In the genomic region with DNA sequence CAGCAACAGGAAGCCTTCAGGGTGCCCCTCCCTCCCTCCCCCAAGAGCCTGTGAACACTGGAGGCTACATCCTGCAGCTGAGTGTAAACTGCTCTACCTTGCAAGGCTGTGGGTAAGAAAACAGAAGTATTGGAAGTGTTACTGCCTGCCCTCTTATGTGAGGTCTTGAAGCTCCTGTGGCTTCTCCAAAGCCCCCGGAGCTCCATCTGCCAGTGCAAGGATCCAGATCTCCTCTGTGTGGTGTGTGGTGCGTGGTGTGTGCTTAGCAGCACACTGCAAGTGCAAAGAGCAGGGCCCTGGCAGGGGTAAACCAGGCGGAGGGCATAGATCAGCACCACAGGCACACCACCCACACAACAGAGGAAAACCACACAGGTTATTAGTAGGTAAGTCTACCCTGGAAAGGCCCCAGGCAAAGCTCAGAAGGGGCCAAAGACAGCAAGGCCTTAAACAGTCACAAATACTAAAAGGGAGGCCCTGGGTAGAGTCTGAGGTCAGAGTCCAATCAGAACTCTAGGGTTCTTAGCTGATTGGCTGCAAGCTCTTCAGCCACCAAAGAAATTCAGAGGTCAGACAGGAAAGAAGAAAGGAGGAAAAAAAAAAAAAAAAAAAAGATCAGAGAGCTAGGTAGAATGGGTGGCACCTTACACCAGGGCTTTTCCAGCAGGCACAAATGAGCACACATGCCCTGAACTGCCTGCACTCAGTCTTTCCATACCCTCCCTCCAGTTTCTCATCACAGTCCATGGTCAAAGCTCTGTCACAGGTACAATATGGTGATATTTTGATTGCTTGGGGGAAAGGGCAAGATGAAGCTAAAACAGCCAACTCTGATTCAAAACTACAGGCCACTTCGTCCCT, we compare ENCODE assay signal across 7 mouse cellular contexts. TPM values are rescaled to one million over a fixed set of nuclear protein-coding genes. Genes with fewer than 3 reads are reported as not detected.
DNase-seq lines count a peak whose midpoint lies in the region; ATAC-seq and TF ChIP-seq lines count a peak whose summit lies in the region.

No protein-coding gene starts in this region.

- H3K9me3 ChIP-seq in forebrain, embryonic 15.5 days: no peaks in the 10 kb centered on the region

- H3K36me3 ChIP-seq in C2C12 (ENCODE audit: control insufficient read depth, insufficient read depth): peaks cover 3% of the 10 kb centered on the region
- H3K36me3 ChIP-seq in forebrain, embryonic 15.5 days: no peaks in the 10 kb centered on the region

- no peaks in the 10 kb centered on the region for H3K27me3 ChIP-seq in C2C12 (ENCODE audit: control insufficient read depth, insufficient read depth, insufficient read length)
- H3K27me3 ChIP-seq in forebrain, embryonic 15.5 days: peaks cover 6% of the 10 kb centered on the region; the same call in 1 of the 2 replicates

- H3K4me2 ChIP-seq in forebrain, embryonic 15.5 days (replicated peaks): peak overlapping the region; percentile 89

- peaks cover 27% of the 10 kb centered on the region for H3K79me3 ChIP-seq in C2C12 (ENCODE audit: low read depth)

- TF ChIP-seq CTCF in C2C12 (IDR thresholded peaks at IDR 0.05; ENCODE audit: control insufficient read depth, insufficient read depth, insufficient read length): no peak
- no peak for TF ChIP-seq CTCF in olfactory bulb, adult 2 months (IDR thresholded peaks at IDR 0.05; ENCODE audit: insufficient read depth, low read depth, low read length)

- H3K27ac ChIP-seq in forebrain, embryonic 15.5 days (replicated peaks): no peak overlapping the region
- H3K27ac ChIP-seq in olfactory bulb, adult 2 months (ENCODE audit: insufficient read depth, low read depth, low read length): peak overlapping the region; percentile 66

- H3K4me3 ChIP-seq in C2C12 (ENCODE audit: insufficient read depth, poor library complexity, severe bottlenecking): peak overlapping the region; percentile 84
- peak overlapping the region; percentile 92 for H3K4me3 ChIP-seq in forebrain, embryonic 15.5 days
- peak overlapping the region; percentile 67 for H3K4me3 ChIP-seq in olfactory bulb, adult 2 months (ENCODE audit: insufficient read depth, low read depth, low read length)

- peaks cover 33% of the 10 kb centered on the region for H3K4me1 ChIP-seq in forebrain, embryonic 15.5 days
- peaks cover 48% of the 10 kb centered on the region for H3K4me1 ChIP-seq in olfactory bulb, adult 2 months (ENCODE audit: control insufficient read depth, insufficient read depth, low read length)

- ATAC-seq in forebrain, embryonic 15.5 days (replicated peaks): no peak

- 50% methylated on average over 4 of the region's 4 CpGs for WGBS in forebrain, embryonic 15.5 days
- WGBS in large intestine, adult 2 months: 20% methylated on average over 4 of the region's 4 CpGs
- WGBS in olfactory bulb, adult 2 months: 26% methylated on average over 4 of the region's 4 CpGs

- peaks cover 62% of the 10 kb centered on the region for H3K79me2 ChIP-seq in C2C12 (ENCODE audit: control insufficient read depth, insufficient read depth)

- peak overlapping the region; percentile 90 for H3K9ac ChIP-seq in forebrain, embryonic 15.5 days (replicated peaks)

- TF ChIP-seq POLR2A in olfactory bulb, adult 2 months (IDR thresholded peaks at IDR 0.05; ENCODE audit: insufficient read depth, low read depth, low read length): no peak

- peak; percentile 61 for DNase-seq in 416B (ENCODE audit: low read depth)
- peak; percentile 63 for DNase-seq in large intestine, adult 2 months (ENCODE audit: low read depth, low spot score)
- no peak for DNase-seq in retina, postnatal 1 day
- no peak for DNase-seq in adrenal gland, postnatal 14 days

- H3ac ChIP-seq in C2C12 (ENCODE audit: control insufficient read depth, insufficient read length, low read depth): peak overlapping the region; percentile 46

TF ChIP-seq in C2C12, 6 proteins besides CTCF, POLR2A, EP300 and RAD21:
- TF ChIP-seq FOSL1 (IDR thresholded peaks at IDR 0.05; ENCODE audit: insufficient read depth, low read length, poor library complexity, severe bottlenecking) (no peak), MYOD1 (IDR thresholded peaks at IDR 0.05; ENCODE audit: control insufficient read depth, insufficient read length, low read depth) (no peak), MYOG (IDR thresholded peaks at IDR 0.05; ENCODE audit: control insufficient read depth, extremely low read depth, insufficient read length) (no peak), MAX (IDR thresholded peaks at IDR 0.05) (no peak), USF1 (IDR thresholded peaks at IDR 0.05; ENCODE audit: low read depth) (no peak), CEBPB (IDR thresholded peaks at IDR 0.05; ENCODE audit: low read depth) (no peak)

RNA-seq across cellular contexts. Expression of a gene that starts 13.5 kb away (rescaled TPM):
- 47.1 TPM for polyA plus RNA-seq in C2C12 (2012; fragmentation: generic; extraction: Trizol)
- polyA plus RNA-seq in forebrain, embryonic 15.5 days (2015; fragmentation: Nextera tagmentation; extraction: Ambion mirVana): 27.6 and 28.2 TPM in 2 replicates
- polyA plus RNA-seq in large intestine, adult 2 months (2012; rRNA removed): 204 and 245 TPM in 2 replicates
- polyA plus RNA-seq in olfactory bulb, adult 2 months (2012; ENCODE audit: insufficient read depth, insufficient read length, low replicate concordance, missing spikeins): 328 TPM in 1 of 2 replicates, not detected in the other
- total RNA-seq in adrenal gland, postnatal 14 days (2021): 56.4 and 79.0 TPM in 2 replicates

RNA-seq across cellular contexts. Expression of a gene that starts 16.6 kb away (rescaled TPM):
- 0.43 TPM for polyA plus RNA-seq in C2C12 (2012; fragmentation: generic; extraction: Trizol)
- polyA plus RNA-seq in forebrain, embryonic 15.5 days (2015; fragmentation: Nextera tagmentation; extraction: Ambion mirVana): 0.15 and 0.32 TPM in 2 replicates
- polyA plus RNA-seq in large intestine, adult 2 months (2012; rRNA removed): not detected in 2 replicates
- polyA plus RNA-seq in olfactory bulb, adult 2 months (2012; ENCODE audit: insufficient read depth, insufficient read length, low replicate concordance, missing spikeins): not detected in 2 replicates
- not detected in 2 replicates for total RNA-seq in adrenal gland, postnatal 14 days (2021)

RNA-seq across cellular contexts. Expression of a gene that starts 30.0 kb away (rescaled TPM):
- polyA plus RNA-seq in C2C12 (2012; fragmentation: generic; extraction: Trizol): 0.33 TPM
- polyA plus RNA-seq in forebrain, embryonic 15.5 days (2015; fragmentation: Nextera tagmentation; extraction: Ambion mirVana): 347 and 357 TPM in 2 replicates
- polyA plus RNA-seq in large intestine, adult 2 months (2012; rRNA removed): 5.8 and 7.8 TPM in 2 replicates
- not detected in 2 replicates for polyA plus RNA-seq in olfactory bulb, adult 2 months (2012; ENCODE audit: insufficient read depth, insufficient read length, low replicate concordance, missing spikeins)
- 14.6 and 17.5 TPM in 2 replicates for total RNA-seq in adrenal gland, postnatal 14 days (2021)

RNA-seq across cellular contexts. Expression of a gene that starts 35.1 kb away (rescaled TPM):
- 0.55 TPM for polyA plus RNA-seq in C2C12 (2012; fragmentation: generic; extraction: Trizol)
- polyA plus RNA-seq in forebrain, embryonic 15.5 days (2015; fragmentation: Nextera tagmentation; extraction: Ambion mirVana): 1.5 and 1.8 TPM in 2 replicates
- 3.1 and 4.8 TPM in 2 replicates for polyA plus RNA-seq in large intestine, adult 2 months (2012; rRNA removed)
- polyA plus RNA-seq in olfactory bulb, adult 2 months (2012; ENCODE audit: insufficient read depth, insufficient read length, low replicate concordance, missing spikeins): not detected in 2 replicates
- total RNA-seq in adrenal gland, postnatal 14 days (2021): 1.2 and 1.5 TPM in 2 replicates

Comparison
In these comparisons a context has a peak if more than half of its experiments do, and no peak if none do; other contexts are left out.
1. DNase-seq: peak in 416B (single experiment) and large intestine, adult 2 months (single experiment); none in retina, postnatal 1 day (single experiment) and adrenal gland, postnatal 14 days (single experiment).
2. RNA of a gene that starts 30.0 kb away (polyA plus RNA-seq): 347 to 357 TPM in forebrain, embryonic 15.5 days; 5.8 to 7.8 TPM in large intestine, adult 2 months, 0.33 TPM in C2C12 (single experiment) and not detected in olfactory bulb, adult 2 months; every median in the first group is over 10 times any median in the second.
3. Peak in every context shown above with its lines, with median percentiles within 50 percentile points of each other: H3K4me3 ChIP-seq.